Comparison of ENCODE assay signal across 7 mouse cellular contexts in genomic region chr4:155891551-155892001, GRCm38 (mm10). TPM values are rescaled to one million over a fixed set of nuclear protein-coding genes. Genes with fewer than 3 reads are reported as not detected.
DNase-seq lines count a peak whose midpoint lies in the region; ATAC-seq lines count a peak whose summit lies in the region.

TSS of gene Pusl1 (minus strand) at chr4:155891781.
TSS of gene Acap3 (plus strand) at chr4:155891822.

- H3K4me1 ChIP-seq in intestine, embryonic 15.5 days (replicated peaks) = peaks cover 42% of the 10 kb centered on the region
- H3K4me1 ChIP-seq in midbrain, embryonic 10.5 days = peaks cover 48% of the 10 kb centered on the region

- ATAC-seq in intestine, embryonic 15.5 days = peak; percentile 92

- peak within 1 kb of the TSS; percentile 87 for H3K9ac ChIP-seq in intestine, embryonic 15.5 days

- WGBS in intestine, embryonic 15.5 days = under 1% methylated on average over 52 of the region's 52 CpGs
- WGBS in midbrain, embryonic 10.5 days = under 1% methylated on average over 52 of the region's 52 CpGs

- DNase-seq in adrenal gland, adult 18-20 months (ENCODE audit: low spot score in 2 of 2) = peak; percentile 97 to 98
- peak; percentile 98 for DNase-seq in embryo, embryonic 11 days
- peak; percentile 95 to 97 for DNase-seq in gastrocnemius, postnatal 36 days
- DNase-seq in left cerebral cortex, postnatal 25 days (ENCODE audit: low spot score in 2 of 2) = peak; percentile 97
- DNase-seq in midbrain, embryonic 10.5 days (ENCODE audit: low spot score) = peak; percentile 96
- peak; percentile 99 for DNase-seq in right cerebral cortex, postnatal 4 days

- H3K27me3 ChIP-seq in intestine, embryonic 15.5 days (replicated peaks) = no peaks in the 10 kb centered on the region
- no peaks in the 10 kb centered on the region for H3K27me3 ChIP-seq in midbrain, embryonic 10.5 days (ENCODE audit: low read depth, poor library complexity, severe bottlenecking)

- peak within 1 kb of the TSS; percentile 99 for H3K27ac ChIP-seq in intestine, embryonic 15.5 days
- peak within 1 kb of the TSS; percentile 93 for H3K27ac ChIP-seq in midbrain, embryonic 10.5 days (replicated peaks)

- H3K4me3 ChIP-seq in intestine, embryonic 15.5 days (replicated peaks) = peak within 1 kb of the TSS; percentile 94
- H3K4me3 ChIP-seq in midbrain, embryonic 10.5 days = peak within 1 kb of the TSS; percentile 95

- intact Hi-C loops in gastrocnemius, postnatal 36 days (cut with DNase I) = loop anchor here (5.0 kb wide), 1 partner anchor 51 kb away; the partner anchor contains the start of gene Ube2j2
- intact Hi-C loops in left cerebral cortex, postnatal 25 days (cut with DNase I) = no loop called here

- peak within 1 kb of the TSS; percentile 96 for H3K4me2 ChIP-seq in intestine, embryonic 15.5 days (replicated peaks)

- no peaks in the 10 kb centered on the region for H3K9me3 ChIP-seq in intestine, embryonic 15.5 days
- no peaks in the 10 kb centered on the region for H3K9me3 ChIP-seq in midbrain, embryonic 10.5 days (replicated peaks)

- H3K36me3 ChIP-seq in intestine, embryonic 15.5 days = peaks cover 21% of the 10 kb centered on the region
- H3K36me3 ChIP-seq in midbrain, embryonic 10.5 days = peaks cover 44% of the 10 kb centered on the region

RNA-seq across cellular contexts. Expression of gene Pusl1, which starts in this region (rescaled TPM):
- 10 to 100 TPM; 28.1 to 32.8 TPM for total RNA-seq in adrenal gland, adult 18-20 months (2021)
- 10 to 100 TPM; 11.4 to 12.8 TPM for total RNA-seq in gastrocnemius, postnatal 36 days (2021)
- polyA plus RNA-seq in intestine, embryonic 15.5 days (2015; fragmentation: Nextera tagmentation; extraction: Ambion mirVana) = 46.6 and 54.0 TPM in 2 replicates
- 10 to 100 TPM; 60.5 to 65.5 TPM for total RNA-seq in left cerebral cortex, postnatal 25 days (2021)
- 50.7 and 53.4 TPM in 2 replicates for polyA plus RNA-seq in midbrain, embryonic 10.5 days (2016; fragmentation: Nextera tagmentation; extraction: Ambion mirVana)

RNA-seq across cellular contexts. Expression of gene Acap3, which starts in this region (rescaled TPM):
- 10 to 100 TPM; 17.2 to 19.3 TPM for total RNA-seq in adrenal gland, adult 18-20 months (2021)
- total RNA-seq in gastrocnemius, postnatal 36 days (2021) = 1 to 10 TPM; 7.4 to 7.8 TPM
- polyA plus RNA-seq in intestine, embryonic 15.5 days (2015; fragmentation: Nextera tagmentation; extraction: Ambion mirVana) = 12.2 and 13.7 TPM in 2 replicates
- total RNA-seq in left cerebral cortex, postnatal 25 days (2021) = 100 to 1,000 TPM; 133 to 136 TPM
- 24.3 and 38.4 TPM in 2 replicates for polyA plus RNA-seq in midbrain, embryonic 10.5 days (2016; fragmentation: Nextera tagmentation; extraction: Ambion mirVana)

Comparison
In these comparisons a context has a peak if more than half of its experiments do, and no peak if none do; other contexts are left out.
1. Peak in every context shown above with its lines: DNase-seq, ATAC-seq, H3K4me3 ChIP-seq and H3K27ac ChIP-seq.
2. RNA of gene Acap3 (total RNA-seq): 133 to 136 TPM in left cerebral cortex, postnatal 25 days; 17.2 to 19.3 TPM in adrenal gland, adult 18-20 months and 7.4 to 7.8 TPM in gastrocnemius, postnatal 36 days; every median in the first group is over 4 times any median in the second.